In the genomic region with DNA sequence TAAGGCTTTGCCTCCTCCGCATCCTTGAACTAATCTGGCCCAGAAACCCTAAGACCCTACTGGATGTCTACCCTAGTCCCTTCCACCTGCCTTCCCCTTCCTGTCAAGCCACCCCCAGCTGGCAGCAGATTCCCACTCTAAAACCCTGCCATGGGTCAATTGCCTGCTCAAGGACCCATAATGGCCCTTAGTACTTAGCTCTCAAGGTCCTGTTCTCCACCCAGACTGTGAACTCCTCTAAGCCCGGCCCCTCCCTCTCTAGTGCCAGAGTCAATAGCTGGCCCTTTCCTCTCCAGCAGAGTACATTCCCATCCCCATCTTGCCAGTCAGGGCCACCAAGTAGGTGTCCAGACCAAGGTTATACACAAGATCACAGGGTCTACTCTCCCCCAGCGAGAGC, we compare ENCODE assay signal across 11 mouse cellular contexts.
DNase-seq lines count a peak whose midpoint lies in the region; ATAC-seq and TF ChIP-seq lines count a peak whose summit lies in the region.
"Had no signal": no experiment of that assay in that cellular context is flagged by ENCODE, and none has a peak within 500 bp of the region (broad histone marks: within the 10 kb centered on the region; RNA-seq: fewer than 3 reads in every experiment).

No protein-coding gene starts in this region.

- H3K4me1 ChIP-seq in testis, adult 2 months (ENCODE audit: control insufficient read depth, insufficient read depth, low read length), result peaks cover 9% of the 10 kb centered on the region
- H3K4me1 ChIP-seq in limb, embryonic 15.5 days, result peaks cover 42% of the 10 kb centered on the region
- peaks cover 17% of the 10 kb centered on the region for H3K4me1 ChIP-seq in neural tube, embryonic 15.5 days

- H3K9ac ChIP-seq in limb, embryonic 15.5 days, result no peak overlapping the region
- no peak overlapping the region for H3K9ac ChIP-seq in neural tube, embryonic 15.5 days (replicated peaks)
- H3K9ac ChIP-seq: liver, embryonic 15.5 days; neural tube, embryonic 12.5 days had no signal

- peak; percentile 83 for DNase-seq in adrenal gland, adult 2 months
- no peak for DNase-seq in adrenal gland, adult 18-20 months (ENCODE audit: low spot score in 2 of 2)
- no peak for DNase-seq in testis, postnatal 14 days (ENCODE audit: low spot score)
- peak; percentile 59 for DNase-seq in testis, postnatal 10 days (ENCODE audit: low spot score)
- DNase-seq: embryo, embryonic 11 days had no signal

- no peaks in the 10 kb centered on the region for H3K27me3 ChIP-seq in testis, adult 2 months (ENCODE audit: control insufficient read depth, insufficient read depth, low read length)
- H3K27me3 ChIP-seq in limb, embryonic 15.5 days, result no peaks in the 10 kb centered on the region
- H3K27me3 ChIP-seq in neural tube, embryonic 15.5 days (replicated peaks), result no peaks in the 10 kb centered on the region
- H3K27me3 ChIP-seq: liver, embryonic 15.5 days; neural tube, embryonic 12.5 days had no signal

- no peak for TF ChIP-seq CTCF in testis, adult 2 months (IDR thresholded peaks at IDR 0.05; ENCODE audit: control insufficient read depth, insufficient read depth, insufficient replicate concordance, low read depth, low read length)

- 83% methylated on average over 3 of the region's 3 CpGs for WGBS in limb, embryonic 15.5 days
- WGBS in neural tube, embryonic 15.5 days, result 88% methylated on average over 3 of the region's 3 CpGs

- H3K36me3 ChIP-seq in testis, adult 2 months (ENCODE audit: control insufficient read depth, insufficient read depth, low read length), result no peaks in the 10 kb centered on the region
- peaks cover 2% of the 10 kb centered on the region; the same call in 1 of the 2 replicates for H3K36me3 ChIP-seq in limb, embryonic 15.5 days
- no peaks in the 10 kb centered on the region for H3K36me3 ChIP-seq in neural tube, embryonic 15.5 days
- H3K36me3 ChIP-seq: liver, embryonic 15.5 days; neural tube, embryonic 12.5 days had no signal

- H3K4me2 ChIP-seq in limb, embryonic 15.5 days, result no peak overlapping the region
- no peak overlapping the region for H3K4me2 ChIP-seq in neural tube, embryonic 15.5 days
- H3K4me2 ChIP-seq: liver, embryonic 15.5 days; neural tube, embryonic 12.5 days had no signal

- H3K9me3 ChIP-seq in limb, embryonic 15.5 days, result no peaks in the 10 kb centered on the region
- no peaks in the 10 kb centered on the region for H3K9me3 ChIP-seq in neural tube, embryonic 15.5 days (replicated peaks)
- H3K9me3 ChIP-seq: liver, embryonic 15.5 days had no signal

- TF ChIP-seq POLR2A in testis, adult 2 months (IDR thresholded peaks at IDR 0.05; ENCODE audit: control insufficient read depth, low read depth, low read length), result no peak

- peak overlapping the region; percentile 83 for H3K27ac ChIP-seq in testis, adult 2 months (ENCODE audit: control insufficient read depth, insufficient read depth, low read depth, low read length)
- peak overlapping the region; percentile 28; the same call in 1 of the 2 replicates for H3K27ac ChIP-seq in limb, embryonic 15.5 days
- no peak overlapping the region for H3K27ac ChIP-seq in neural tube, embryonic 15.5 days (replicated peaks)
- H3K27ac ChIP-seq: liver, embryonic 15.5 days; neural tube, embryonic 12.5 days had no signal

- H3K4me3 ChIP-seq in testis, adult 2 months (ENCODE audit: control insufficient read depth, low read depth, low read length), result no peak overlapping the region
- no peak overlapping the region for H3K4me3 ChIP-seq in limb, embryonic 15.5 days
- no peak overlapping the region for H3K4me3 ChIP-seq in neural tube, embryonic 15.5 days (replicated peaks)
- H3K4me3 ChIP-seq: liver, embryonic 15.5 days; neural tube, embryonic 12.5 days had no signal

- ATAC-seq in limb, embryonic 15.5 days (ENCODE audit: insufficient number of reproducible peaks, low FRiP score, low TSS enrichment, low read depth), result no peak
- no peak for ATAC-seq in neural tube, embryonic 15.5 days (ENCODE audit: low FRiP score)
- no peak for ATAC-seq in granulocyte monocyte progenitor cell, adult 5-6 weeks (replicated peaks; ENCODE audit: poor library complexity, severe bottlenecking)

Comparison
In these comparisons a context has a peak if more than half of its experiments do, and no peak if none do; other contexts are left out.
1. DNase-seq: peak in adrenal gland, adult 2 months (single experiment) and testis, postnatal 10 days (single experiment); none in adrenal gland, adult 18-20 months (0 of 2) and testis, postnatal 14 days (single experiment).